Mouse (Mus musculus): ENCODE data around the gene Eif2d.

The Eif2d gene

DNA sequence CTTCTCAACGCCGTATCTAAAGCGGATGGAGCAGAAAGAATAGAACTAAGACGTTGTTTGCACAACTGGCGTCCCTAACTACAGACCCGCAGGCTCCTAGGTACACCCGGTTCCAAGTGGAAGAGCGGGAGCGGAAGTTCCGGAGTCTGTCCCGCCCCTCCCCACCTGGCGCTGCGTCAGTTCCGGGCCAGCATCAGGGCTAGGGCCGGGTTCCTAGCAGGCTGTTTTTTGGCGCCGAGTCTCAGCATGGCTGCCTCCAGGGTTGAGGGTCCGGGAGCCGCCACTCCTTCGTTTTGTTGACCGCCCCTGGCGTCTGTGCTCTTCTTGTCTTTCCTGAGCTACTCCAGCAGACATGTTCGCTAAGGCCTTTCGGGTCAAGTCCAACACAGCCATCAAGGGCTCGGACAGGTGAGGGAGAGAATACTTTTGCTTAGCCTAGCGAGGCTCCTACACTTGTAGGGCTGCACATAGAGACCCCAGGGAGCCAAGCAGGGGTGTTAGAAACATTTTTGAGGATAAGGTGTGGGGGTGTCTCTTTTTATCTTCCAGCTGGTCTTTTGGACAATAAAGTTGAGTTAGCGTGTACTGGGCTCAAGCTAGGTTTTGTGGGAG, at the start of gene Eif2d:
Eif2d (plus strand) TSS at position 164 of the 612 bp plus-strand sequence.
- DNase-seq, result peak; percentile 90

GRCm38 (mm10) chr1:131103776-131104424, 49.1 kb upstream of the Eif2d start:
- DNase-seq, result no peak

DNA sequence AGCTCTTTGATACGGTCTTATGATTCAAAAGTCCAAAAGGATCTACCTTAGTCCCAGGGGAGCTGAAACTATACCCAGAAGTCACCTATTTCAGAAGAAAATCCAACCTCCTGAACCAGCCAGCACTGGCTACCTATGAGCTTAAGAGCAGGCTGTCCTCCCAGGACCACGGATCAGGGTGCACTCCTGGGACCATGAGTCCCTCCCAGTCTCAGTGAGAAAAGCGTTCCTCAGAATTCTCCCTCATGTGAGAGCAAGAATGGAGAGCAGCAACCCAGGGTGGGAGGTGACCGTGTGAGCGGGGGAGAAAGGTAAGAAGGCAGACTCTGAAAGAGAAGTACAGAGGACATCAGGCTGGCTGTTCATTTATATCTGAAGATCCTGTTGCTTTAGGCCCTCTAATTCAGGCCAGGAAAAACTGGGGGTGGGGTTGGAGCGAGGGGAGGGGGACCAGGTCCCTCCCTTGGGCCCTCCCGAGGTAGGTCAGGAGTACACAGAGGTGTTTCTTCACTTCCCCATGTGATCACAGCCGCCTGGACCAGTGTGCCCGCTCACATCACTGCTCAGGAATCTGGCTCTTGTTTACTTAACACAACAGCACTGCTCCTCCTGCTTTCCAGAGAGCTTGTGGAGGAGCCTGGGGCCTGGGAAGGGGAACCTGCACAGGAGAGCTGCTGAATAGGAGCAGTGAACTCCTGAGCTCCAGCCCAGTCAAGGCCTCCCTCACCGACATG, 45.2 kb upstream of the Eif2d start:
- peak; percentile 57 for DNase-seq

GRCm38 (mm10) chr1:131110525-131111106, 42.4 kb upstream of the Eif2d start:
- peak; percentile 55 for DNase-seq

DNA sequence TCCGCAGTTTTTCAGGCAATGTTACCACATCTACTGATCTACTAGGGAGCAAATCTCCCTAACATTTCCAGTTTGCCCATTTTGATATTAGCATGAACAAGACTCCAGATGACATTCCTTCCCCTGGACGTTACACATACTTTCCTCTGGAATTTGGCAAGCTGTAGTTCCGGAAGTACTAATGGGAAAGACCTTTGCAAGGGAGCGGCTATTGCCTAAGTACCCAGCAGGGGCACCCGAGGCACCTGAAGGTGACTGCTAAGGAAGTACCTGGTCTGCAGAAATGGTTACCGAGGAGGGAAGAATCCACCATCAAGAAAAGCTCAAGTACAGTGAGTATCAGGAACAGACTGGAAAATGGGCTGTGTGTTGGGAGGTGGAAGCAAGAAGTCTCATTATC, 40.4 kb upstream of the Eif2d start:
- DNase-seq, result peak; percentile 65

DNA sequence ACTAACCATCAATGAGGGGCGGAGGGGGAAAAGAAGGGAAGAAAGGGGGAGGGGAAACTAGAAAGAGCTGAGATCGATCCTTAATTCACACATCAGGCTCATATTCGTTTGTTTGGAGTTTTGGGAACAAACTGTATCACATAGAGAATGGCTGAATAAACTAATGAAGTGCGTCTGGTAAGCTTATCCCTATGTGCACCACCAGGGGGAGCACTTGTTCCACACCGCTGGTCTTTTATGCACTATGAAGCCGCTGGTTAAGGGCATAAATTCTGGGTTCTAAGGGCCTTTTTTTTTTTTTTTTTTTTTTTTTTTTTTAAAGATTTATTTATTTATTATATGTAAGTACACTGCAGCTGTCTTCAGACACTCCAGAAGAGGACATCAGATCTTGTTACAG, 37.0 kb upstream of the Eif2d start:
- DNase-seq, result peak; percentile 81

DNA sequence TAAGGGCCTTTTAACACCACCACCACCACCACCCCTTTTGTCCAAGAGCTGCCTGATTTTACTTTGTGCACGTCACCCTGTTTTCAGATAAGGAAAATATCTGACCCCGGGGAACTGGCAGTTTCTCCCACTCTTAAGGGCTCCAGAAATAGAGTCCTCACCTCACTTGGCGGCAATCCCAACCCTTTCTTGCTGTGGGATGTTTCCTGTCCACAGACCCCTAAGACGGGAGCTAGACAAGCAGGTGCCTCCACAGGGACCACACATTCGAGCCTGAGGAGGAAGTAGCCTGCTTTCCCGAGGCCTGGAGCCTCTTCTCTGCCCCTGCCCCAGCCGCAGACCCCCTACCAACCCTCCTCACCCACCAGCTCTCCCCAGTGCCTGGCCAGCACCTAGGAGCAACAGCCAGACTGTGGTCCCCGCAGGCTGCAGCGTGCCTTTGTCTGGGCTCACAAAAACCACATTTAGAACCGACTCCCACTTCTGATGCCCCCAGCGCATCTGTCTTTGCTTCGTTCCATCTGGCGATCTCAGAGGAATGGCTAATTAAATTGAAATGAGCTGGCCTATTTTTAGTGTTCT, 36.5 kb upstream of the Eif2d start:
- no peak for DNase-seq

- DNase-seq, result no peak
These were observed 34.5 kb upstream of the Eif2d start for GRCm38 (mm10) chr1:131118530-131118929.

DNA sequence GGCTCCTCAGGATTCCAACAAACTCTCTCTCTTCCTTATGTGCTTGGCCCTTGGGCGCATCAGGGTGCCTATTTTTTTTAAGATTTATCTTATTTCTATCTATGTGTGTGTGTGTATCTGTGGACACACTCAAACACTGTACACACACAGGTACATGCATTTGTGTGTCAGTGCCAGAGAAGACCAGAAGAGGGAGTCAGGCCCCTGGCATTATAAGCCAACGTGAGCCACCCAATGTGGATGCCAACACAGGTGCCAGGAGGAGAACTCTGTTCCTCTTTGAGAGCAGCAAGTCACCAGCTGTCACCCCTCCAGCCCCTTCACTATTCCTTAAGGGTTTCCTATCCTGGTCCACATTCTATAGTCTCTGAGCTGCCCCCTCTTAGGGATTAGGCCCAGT, 34.0 kb upstream of the Eif2d start:
- DNase-seq, result peak; percentile 56

GRCm38 (mm10) chr1:131121987-131122386, 31.0 kb upstream of the Eif2d start:
- DNase-seq, result no peak

- no peak for DNase-seq
These were observed 29.3 kb upstream of the Eif2d start for GRCm38 (mm10) chr1:131123522-131124265.

DNA sequence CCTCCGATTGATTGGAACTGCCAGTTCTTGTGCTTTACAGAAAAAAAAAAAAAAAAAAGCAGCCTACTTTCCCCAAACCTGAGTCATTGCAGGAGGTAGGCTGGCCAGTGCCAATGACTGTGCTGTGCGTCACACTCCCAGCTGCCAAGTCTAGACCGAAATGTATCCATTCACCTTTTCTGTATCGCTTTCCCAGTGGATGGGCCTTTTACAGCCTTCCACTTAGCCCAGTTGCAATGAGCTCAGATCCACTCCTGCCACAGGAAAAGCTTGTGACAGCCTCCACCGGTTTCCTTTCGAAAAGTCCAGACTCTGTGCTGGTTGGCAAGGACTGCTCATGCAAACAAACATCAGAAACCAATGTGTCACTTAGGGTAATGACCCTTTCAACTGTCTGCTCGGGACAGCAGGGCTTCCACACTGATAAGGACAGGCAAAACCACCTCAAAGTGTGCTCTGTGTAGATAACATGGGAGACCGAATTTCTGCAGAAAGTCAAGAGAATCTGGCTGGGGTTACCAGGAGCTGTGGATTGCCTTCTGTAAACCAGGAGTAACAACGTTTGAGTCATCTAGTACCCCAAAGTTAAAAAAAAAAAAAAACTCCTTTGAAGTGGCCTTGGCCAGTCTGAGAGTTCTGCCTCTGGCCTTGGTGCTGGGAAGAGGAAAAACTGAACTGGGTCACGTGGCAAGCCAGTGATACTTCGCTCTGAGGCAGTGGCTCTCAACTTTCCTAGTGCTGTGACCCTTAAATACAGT, 26.8 kb upstream of the Eif2d start:
- no peak for DNase-seq

DNA sequence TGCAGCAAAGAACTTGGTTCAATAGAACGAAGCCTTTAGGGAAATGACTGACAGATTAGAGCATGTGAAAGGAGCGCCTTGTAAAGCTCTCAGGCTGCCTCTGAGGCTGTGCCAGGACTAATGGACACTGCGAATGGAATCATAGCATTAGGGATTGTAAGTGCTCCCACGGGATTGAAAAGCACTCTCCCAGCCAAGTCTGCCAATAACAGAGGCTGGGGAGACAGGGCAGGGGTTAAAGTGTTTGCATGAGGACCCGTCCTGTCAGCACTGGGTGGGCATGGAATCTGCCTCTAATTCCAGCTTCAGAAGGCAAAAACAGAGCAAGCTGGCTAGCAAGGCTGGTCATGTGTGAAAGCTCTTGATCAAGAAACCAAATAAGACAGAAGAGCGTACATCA, 18.8 kb upstream of the Eif2d start:
- no peak for DNase-seq

DNA sequence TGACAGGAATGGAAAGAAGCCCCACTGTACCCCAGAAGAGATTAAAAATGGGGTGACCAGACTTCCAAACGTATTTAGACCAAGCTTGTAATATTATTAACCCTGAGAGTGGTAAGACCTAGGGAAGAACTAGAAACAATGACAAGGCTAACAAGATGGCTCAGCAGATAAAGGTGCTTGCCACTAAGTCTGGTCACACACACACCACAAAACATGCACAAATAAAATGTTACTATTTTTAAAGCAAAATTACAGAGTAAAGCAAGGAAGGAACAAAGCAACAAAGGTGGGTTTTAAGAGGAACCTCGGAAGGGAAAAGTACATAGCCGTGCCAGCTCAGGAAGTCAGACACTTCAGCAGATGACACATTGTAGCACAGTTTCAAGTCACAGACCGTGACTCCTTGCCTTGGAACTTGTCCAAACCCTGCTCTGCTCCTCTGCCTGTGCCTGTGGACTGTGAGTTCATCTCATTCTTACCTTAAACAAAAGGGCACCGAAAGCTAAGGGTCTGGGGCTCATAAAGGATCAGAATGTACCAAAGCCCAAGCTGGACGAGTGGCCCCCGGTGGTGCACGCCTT, 17.9 kb upstream of the Eif2d start:
- DNase-seq, result peak; percentile 26

DNA sequence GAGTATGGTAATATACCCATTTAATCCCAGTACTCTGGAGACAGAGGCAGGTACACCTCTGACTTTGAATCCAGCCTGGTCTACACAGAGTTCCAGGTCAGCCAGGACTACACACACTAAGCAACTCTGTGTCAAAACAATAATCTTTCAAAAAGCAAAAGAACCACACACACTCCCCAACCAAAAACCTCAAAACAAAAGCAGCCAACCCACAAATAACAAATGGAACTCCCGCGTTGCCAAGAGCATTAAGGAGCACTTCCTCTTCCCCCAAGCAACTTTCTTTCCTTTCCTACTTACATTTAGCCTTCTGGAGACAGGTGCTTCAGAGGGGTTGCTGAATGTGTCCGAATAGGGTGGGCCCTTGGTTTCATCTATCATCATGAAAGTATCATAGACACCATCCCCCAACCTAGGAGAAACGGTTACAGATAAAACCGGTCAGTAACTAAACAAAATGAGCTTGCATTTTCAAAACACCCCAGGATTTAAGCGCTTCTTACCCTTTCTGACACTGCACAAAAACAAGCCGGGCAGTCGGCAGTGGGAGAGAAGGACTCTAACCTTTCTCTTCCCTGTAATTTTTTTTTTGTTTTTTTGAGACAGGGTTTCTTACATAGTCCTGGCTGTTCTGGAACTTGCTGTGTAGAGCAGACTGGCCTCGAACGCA, 16.9 kb upstream of the Eif2d start:
- no peak for DNase-seq

- no peak for DNase-seq
These were observed 15.9 kb upstream of the Eif2d start for GRCm38 (mm10) chr1:131137111-131137510.

GRCm38 (mm10) chr1:131137717-131138118, 15.3 kb upstream of the Eif2d start:
- DNase-seq, result no peak

DNA sequence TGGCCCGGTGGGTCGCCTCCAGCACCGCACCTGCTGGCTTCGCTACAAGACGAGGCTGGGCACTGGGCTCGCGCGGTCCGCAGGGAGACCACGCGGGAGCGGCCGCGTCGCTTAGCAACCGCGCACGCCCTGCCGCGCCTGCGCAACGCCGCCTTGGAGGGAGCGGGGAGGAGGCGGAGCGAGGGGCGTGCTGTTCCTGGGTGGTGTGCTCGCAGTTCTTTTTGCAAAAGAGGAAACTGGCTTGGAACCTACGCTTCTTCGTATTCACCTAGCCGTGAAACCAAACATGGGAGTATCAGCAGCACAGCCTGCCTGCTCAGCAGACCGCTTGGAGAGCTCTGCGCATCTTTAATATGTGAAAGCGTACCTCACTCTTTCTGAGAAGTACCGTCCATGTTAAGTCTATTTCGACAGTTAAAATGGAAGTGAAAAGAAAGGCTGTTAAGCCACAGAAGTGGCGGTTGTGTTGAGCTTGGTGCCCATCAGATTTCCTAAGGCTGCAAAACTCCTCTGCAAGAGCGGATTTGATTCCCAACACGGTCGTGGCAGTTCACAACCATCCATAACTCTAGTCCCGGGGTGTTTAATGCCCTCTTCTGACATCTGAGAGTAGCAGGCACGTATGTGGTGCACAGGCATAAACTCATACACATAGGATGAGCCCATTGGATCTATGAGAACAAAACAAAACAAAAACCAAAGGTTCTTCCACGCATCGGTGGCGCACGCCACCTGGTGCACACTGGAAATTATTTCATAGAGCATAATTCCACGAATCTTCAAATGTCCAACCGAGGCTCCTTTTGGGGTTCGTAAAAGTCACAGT, 14.6 kb upstream of the Eif2d start, which contains the start of gene Dyrk3:
Dyrk3 (minus strand) TSS at position 150 of the 826 bp plus-strand sequence.
- DNase-seq, result peak; percentile 91
